Mouse (Mus musculus) gastrocnemius, adult 18-20 months (tissue): ENCODE data around the gene Rcor1. TPM values are rescaled to one million over a fixed set of nuclear protein-coding genes. Genes with fewer than 3 reads are reported as not detected.
A peak's percentile ranks its signal among the peaks of the same experiment; 100 is the strongest.

Experiments used
- DNase-seq: peaks from one replicate; pipeline ENCODE4 v3.0.0; 2021; ENCODE audit warnings: low spot score
- total RNA-seq, 2 experiments: library from RNA; stranded (reverse); gene quantifications; 2 replicates each; pipeline ENCODE4 v1.2.3; 2021

Gene Rcor1
- total RNA-seq, 2 experiments from 2014 or later = 6.1 to 8.1 TPM

- DNase-seq = no peak
Observed at GRCm38 (mm10) chr12:111021138-111021537, 18.0 kb upstream of the Rcor1 start.

GRCm38 (mm10) chr12:111021577-111021976 is 17.6 kb upstream of the Rcor1 start:
- DNase-seq = no peak

GRCm38 (mm10) chr12:111028176-111029167 is 10.7 kb upstream of the Rcor1 start:
- no peak for DNase-seq

GRCm38 (mm10) chr12:111029291-111029890 is 9.8 kb upstream of the Rcor1 start:
- DNase-seq = no peak

- no peak for DNase-seq
Observed at GRCm38 (mm10) chr12:111032839-111033238, 6.3 kb upstream of the Rcor1 start.

GRCm38 (mm10) chr12:111035182-111035824 is 3.8 kb upstream of the Rcor1 start:
- no peak for DNase-seq

- DNase-seq = no peak
Observed at GRCm38 (mm10) chr12:111036198-111036775, 2.9 kb upstream of the Rcor1 start.

GRCm38 (mm10) chr12:111037241-111038180 is 1.6 kb upstream of the Rcor1 start:
- no peak for DNase-seq

- peak; percentile 48 for DNase-seq
Observed at GRCm38 (mm10) chr12:111038231-111038975, 748 bp upstream of the Rcor1 start.

GRCm38 (mm10) chr12:111039771-111040530 is 800 bp downstream of the Rcor1 start:
- peak; percentile 35 for DNase-seq

- no peak for DNase-seq
Observed at GRCm38 (mm10) chr12:111040531-111040860, 1.3 kb downstream of the Rcor1 start.

GRCm38 (mm10) chr12:111041196-111041595 is 2.0 kb downstream of the Rcor1 start:
- peak; percentile 21 for DNase-seq

GRCm38 (mm10) chr12:111042365-111042764 is 3.2 kb downstream of the Rcor1 start:
- DNase-seq = no peak

- no peak for DNase-seq
Observed at GRCm38 (mm10) chr12:111044880-111045279, 5.7 kb downstream of the Rcor1 start.

- DNase-seq = no peak
Observed at GRCm38 (mm10) chr12:111046866-111047265, 7.7 kb downstream of the Rcor1 start.

GRCm38 (mm10) chr12:111048201-111048600 is 9.1 kb downstream of the Rcor1 start:
- no peak for DNase-seq

GRCm38 (mm10) chr12:111050256-111050655 is 11.1 kb downstream of the Rcor1 start:
- DNase-seq = no peak

- DNase-seq = no peak
Observed at GRCm38 (mm10) chr12:111063361-111063760, 24.2 kb downstream of the Rcor1 start.

GRCm38 (mm10) chr12:111064220-111064619 is 25.1 kb downstream of the Rcor1 start:
- DNase-seq = no peak
